Mouse (Mus musculus) megakaryocyte, embryonic 14.5 days (primary cell): Measurements from ENCODE around the gene Whrn.

Experiments used
- FLI1 ChIP-seq: IDR thresholded peaks from 2 replicates; pipeline ENCODE4 v1.6.1; 2012; ENCODE audit warnings: low read length, inconsistent platforms, mixed read lengths
- GATA1 ChIP-seq: IDR thresholded peaks from 3 replicates; pipeline ENCODE4 v1.6.1; 2012; ENCODE audit warnings: mixed read lengths, low read length, inconsistent platforms, borderline replicate concordance

DNA sequence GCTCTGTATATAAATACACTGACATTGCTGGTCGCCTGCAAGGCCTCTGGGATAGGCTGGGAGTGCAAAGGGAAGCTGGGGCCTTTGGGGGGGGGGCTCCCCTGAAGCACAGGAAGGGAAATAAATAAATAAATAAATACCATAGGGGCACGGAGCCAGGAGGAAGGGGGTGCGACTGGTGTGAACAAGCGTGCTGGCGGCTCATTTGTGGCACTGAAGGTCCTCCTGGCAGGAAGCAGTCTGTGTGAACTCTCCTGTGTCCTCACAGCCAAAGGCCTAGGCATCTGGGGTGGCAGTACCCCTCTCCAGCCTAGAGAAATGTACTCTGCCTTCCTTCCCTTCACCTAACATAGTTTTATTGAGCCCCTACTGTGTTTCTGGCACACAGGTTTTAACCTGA, 80.8 kb downstream of the Whrn start:
- TF ChIP-seq GATA1 (no peak), FLI1 (no peak)
